Mouse (Mus musculus): ENCODE data around the gene Wdfy2. TPM values are rescaled to one million over a fixed set of nuclear protein-coding genes. Genes with fewer than 3 reads are reported as not detected.

The Wdfy2 gene
- total and polyA plus RNA-seq, 3 experiments = 2.7 to 4.1 TPM; not detected in 1

GRCm38 (mm10) chr14:62858311-62858710 lies 20.8 kb downstream of the Wdfy2 start:
- Histone ChIP-seq H3K27me3 (ENCODE audit: control insufficient read depth in 1 of 2, insufficient read depth in 2 of 2, low read length in 2 of 2) (no peaks in the 10 kb centered on the region), H3K27ac (ENCODE audit: control insufficient read depth, low read depth, low read length) (peak overlapping the region; percentile 6; the same call in 1 of the 2 replicates), H3K36me3 (ENCODE audit: control insufficient read depth in 1 of 2, insufficient read depth in 2 of 2, low read length in 2 of 2) (peaks cover 0 to 20% of the 10 kb centered on the region in 2 experiments; a peak in 2 of 4 replicates), H3K4me1 (ENCODE audit: control insufficient read depth in 1 of 2, insufficient read depth in 2 of 2, low read length in 2 of 2) (peaks cover 2 to 11% of the 10 kb centered on the region in 2 experiments), H3K79me2 (ENCODE audit: control insufficient read depth, insufficient read depth, low read length, poor library complexity) (no peaks in the 10 kb centered on the region), H3K9ac (ENCODE audit: control insufficient read depth, low read depth, low read length, poor library complexity, severe bottlenecking) (no peak overlapping the region), H3K4me3 (ENCODE audit: control insufficient read depth in 1 of 2, insufficient read depth in 1 of 2, low read depth in 2 of 2, low read length in 2 of 2) (no peak overlapping the region), H3K9me3 (replicated peaks; ENCODE audit: insufficient read depth, low read length) (no peaks in the 10 kb centered on the region)
- peak in 1 of 2 experiments; percentile 40; a peak in 1 of 4 replicates for TF ChIP-seq EP300 (IDR thresholded peaks at IDR 0.05; ENCODE audit: low read depth in 1 of 2, low read length in 2 of 2)
- TF ChIP-seq SIN3A (IDR thresholded peaks at IDR 0.05; ENCODE audit: low read length) = no peak; the same call in 1 of the 2 replicates
- TF ChIP-seq MEF2A (IDR thresholded peaks at IDR 0.05; ENCODE audit: extremely low read depth, insufficient replicate concordance, low read depth, low read length, poor library complexity, severe bottlenecking) = no peak
- TF ChIP-seq HCFC1 (IDR thresholded peaks at IDR 0.05; ENCODE audit: low read depth, low read length) = 0 out of 2 replicates have a peak, but pooled peaks have one; percentile 23
- TF ChIP-seq MAZ (IDR thresholded peaks at IDR 0.05; ENCODE audit: low read depth, low read length) = 0 out of 2 replicates have a peak, but pooled peaks have one; percentile 36
- 0 out of 2 replicates have a peak, but pooled peaks have one; percentile 23 for TF ChIP-seq ETS1 (IDR thresholded peaks at IDR 0.05; ENCODE audit: low read depth, low read length)
- no peak for TF ChIP-seq ZC3H11A (IDR thresholded peaks at IDR 0.05; ENCODE audit: low read depth, low read length)
- TF ChIP-seq MAFK (IDR thresholded peaks at IDR 0.05; ENCODE audit: borderline replicate concordance, low read depth, low read length) = no peak
- peak; percentile 80 for DNase-seq (ENCODE audit: low read depth, low spot score)

- H3K27me3 ChIP-seq (ENCODE audit: control insufficient read depth in 1 of 2, insufficient read depth in 2 of 2, low read length in 2 of 2) = no peaks in the 10 kb centered on the region
- TF ChIP-seq EP300 (IDR thresholded peaks at IDR 0.05; ENCODE audit: low read depth in 1 of 2, low read length in 2 of 2) (peak; percentile 43 to 47; a peak in 3 of 4 replicates), TBP (IDR thresholded peaks at IDR 0.05; ENCODE audit: low read depth, low read length) (no peak), MXI1 (IDR thresholded peaks at IDR 0.05; ENCODE audit: low read depth, low read length) (no peak), RCOR1 (IDR thresholded peaks at IDR 0.05; ENCODE audit: low read depth, low read length) (peak; percentile 91), POLR2AphosphoS5 (IDR thresholded peaks at IDR 0.05; ENCODE audit: borderline replicate concordance, low read depth, low read length) (no peak), TAL1 (IDR thresholded peaks at IDR 0.05; ENCODE audit: low read length) (peak; percentile 54), GATA1 (IDR thresholded peaks at IDR 0.05; ENCODE audit: low read depth, low read length) (peak; percentile 52), TCF12 (IDR thresholded peaks at IDR 0.05; ENCODE audit: low read depth, low read length) (0 out of 2 replicates have a peak, but pooled peaks have one; percentile 21), USF1 (IDR thresholded peaks at IDR 0.05; ENCODE audit: low read depth, low read length) (no peak)
- peak; percentile 42 for DNase-seq (ENCODE audit: low read depth, low spot score)
- no peak overlapping the region for H3K9ac ChIP-seq (ENCODE audit: control insufficient read depth, low read depth, low read length, poor library complexity, severe bottlenecking)
- H3K4me3 ChIP-seq (ENCODE audit: control insufficient read depth in 1 of 2, insufficient read depth in 1 of 2, low read depth in 2 of 2, low read length in 2 of 2) = no peak overlapping the region
- peaks cover 0 to 44% of the 10 kb centered on the region in 2 experiments; a peak in 2 of 4 replicates for H3K36me3 ChIP-seq (ENCODE audit: control insufficient read depth in 1 of 2, insufficient read depth in 2 of 2, low read length in 2 of 2)
- peaks cover 16 to 30% of the 10 kb centered on the region in 2 experiments for H3K4me1 ChIP-seq (ENCODE audit: control insufficient read depth in 1 of 2, insufficient read depth in 2 of 2, low read length in 2 of 2)
- H3K79me2 ChIP-seq (ENCODE audit: control insufficient read depth, insufficient read depth, low read length, poor library complexity) = no peaks in the 10 kb centered on the region
- H3K27ac ChIP-seq (ENCODE audit: control insufficient read depth, low read depth, low read length) = no peak overlapping the region
- H3K9me3 ChIP-seq (replicated peaks; ENCODE audit: insufficient read depth, low read length) = no peaks in the 10 kb centered on the region
Observed at GRCm38 (mm10) chr14:62862564-62862963, 25.1 kb downstream of the Wdfy2 start.

Measured in MEL (cell line).